Mouse (Mus musculus): ENCODE measurements at regions not wholly inside any gene's neighbourhood (a gene's known extent, or its start where the extent isn't known, plus 50 kb on each side); places are given as distances from the start of the nearest gene placed in this dataset.

DNA sequence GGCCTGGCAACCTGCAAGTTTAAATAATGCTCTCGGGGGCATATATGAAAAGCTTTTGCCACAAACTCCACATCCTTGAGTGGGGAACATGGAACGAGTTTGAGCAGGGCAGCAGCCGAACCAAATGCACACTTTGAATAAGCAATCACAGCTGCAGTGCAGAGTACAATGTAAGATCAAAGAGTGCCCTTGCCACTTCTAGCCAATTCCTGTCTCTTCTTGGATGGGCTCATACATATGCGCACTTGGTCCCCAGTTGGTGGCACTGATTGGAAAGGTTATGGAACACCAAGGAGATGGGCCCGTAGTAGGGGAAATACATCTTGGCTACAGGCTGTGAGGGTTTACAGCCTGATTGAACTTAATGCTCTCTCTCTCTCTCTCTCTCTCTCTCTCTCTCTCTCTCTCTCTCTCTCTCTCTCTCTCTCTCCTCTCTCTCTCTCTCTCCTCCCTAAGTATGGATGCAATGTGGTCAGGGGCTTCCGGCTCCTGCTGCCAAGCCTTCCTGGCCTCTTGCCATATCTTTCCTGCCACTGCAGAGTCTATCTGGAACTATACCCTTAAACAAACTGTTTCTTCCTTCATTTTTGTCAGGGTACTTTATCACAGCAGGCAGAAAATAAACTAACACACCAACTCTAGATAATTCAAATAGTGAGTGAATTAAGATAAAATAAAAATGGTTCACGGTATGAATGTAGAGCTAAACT is 88.6 kb upstream of the Mbnl3 start:
- DNase-seq (ENCODE audit: low spot score) = peak; percentile 1

DNA sequence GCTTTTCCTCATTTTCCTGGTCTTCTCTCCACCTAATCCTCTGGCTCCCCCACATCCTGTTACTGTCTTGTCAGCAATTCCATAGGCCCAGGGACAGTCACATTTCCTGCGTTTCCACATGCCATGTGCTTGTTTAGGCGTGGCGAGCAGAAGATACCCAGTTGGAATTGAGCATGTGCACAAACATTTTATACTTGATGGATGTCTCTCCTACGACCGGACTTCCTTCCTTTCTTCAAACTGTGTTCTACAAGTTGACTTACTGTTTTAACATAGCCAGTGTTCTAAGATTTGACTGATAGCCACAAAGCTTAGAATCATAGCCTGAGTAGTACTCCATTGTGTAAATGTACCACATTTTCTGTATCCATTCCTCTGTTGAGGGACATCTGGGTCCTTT is 86.0 kb upstream of the Mbnl3 start:
- ATAC-seq (no peak), DNase-seq (ENCODE audit: low spot score) (no peak)
- no peak overlapping the region for H3K27ac ChIP-seq (ENCODE audit: low read depth, low read length)
- no peaks in the 10 kb centered on the region for H3K36me3 ChIP-seq (ENCODE audit: control insufficient read depth, insufficient read depth, low read length)
- no peaks in the 10 kb centered on the region for H3K4me1 ChIP-seq (ENCODE audit: control insufficient read depth, insufficient read depth, low read length)
- no peak overlapping the region for H3K4me2 ChIP-seq (ENCODE audit: low read length)
- no peak overlapping the region for H3K4me3 ChIP-seq (ENCODE audit: low read depth, low read length)
- no peaks in the 10 kb centered on the region for H3K9me3 ChIP-seq (replicated peaks; ENCODE audit: control insufficient read depth, low read length)
- 93% methylated on average over 5 of the region's 5 CpGs for WGBS
- no peak overlapping the region for H3K9ac ChIP-seq (ENCODE audit: low read length)
- no peaks in the 10 kb centered on the region for H3K27me3 ChIP-seq (replicated peaks; ENCODE audit: control insufficient read depth, insufficient read depth, low read length)

More for the DNA sequence above, 88.6 kb upstream of the Mbnl3 start:
- no peaks in the 10 kb centered on the region for H3K4me1 ChIP-seq (ENCODE audit: control insufficient read depth, insufficient read depth, low read length)
- no peak overlapping the region for H3K9ac ChIP-seq (ENCODE audit: low read length)
- no peak for ATAC-seq
- WGBS = 76% methylated on average over 7 of the region's 7 CpGs
- no peaks in the 10 kb centered on the region for H3K9me3 ChIP-seq (replicated peaks; ENCODE audit: control insufficient read depth, low read length)
- no peaks in the 10 kb centered on the region for H3K36me3 ChIP-seq (ENCODE audit: control insufficient read depth, insufficient read depth, low read length)
- H3K4me3 ChIP-seq (ENCODE audit: low read depth, low read length) = no peak overlapping the region
- H3K4me2 ChIP-seq (ENCODE audit: low read length) = no peak overlapping the region
- H3K27ac ChIP-seq (ENCODE audit: low read depth, low read length) = no peak overlapping the region
- H3K27me3 ChIP-seq (replicated peaks; ENCODE audit: control insufficient read depth, insufficient read depth, low read length) = no peaks in the 10 kb centered on the region

DNA sequence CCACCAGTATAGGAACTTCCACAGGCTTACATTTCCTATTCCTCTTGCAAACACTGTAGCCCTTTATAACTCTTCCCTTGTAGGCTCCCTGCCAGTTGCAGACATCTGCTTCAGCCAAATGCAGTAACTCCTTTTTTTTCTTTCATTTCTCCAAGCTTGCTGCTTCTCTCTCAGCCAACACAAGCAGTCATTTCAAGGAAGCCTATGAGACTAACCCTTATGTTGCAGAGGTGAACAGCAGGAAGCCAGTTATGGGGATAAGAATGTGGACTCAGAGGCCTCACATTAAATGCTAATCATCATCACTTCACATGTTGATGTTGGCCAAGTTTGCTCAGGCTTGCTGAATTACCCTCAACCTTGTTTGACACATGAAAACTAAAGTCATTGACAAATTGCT is 71.9 kb upstream of the Mbnl3 start:
- Histone ChIP-seq H3K4me3 (ENCODE audit: low read depth, low read length) (no peak overlapping the region), H3K9me3 (replicated peaks; ENCODE audit: control insufficient read depth, low read length) (no peaks in the 10 kb centered on the region), H3K27me3 (replicated peaks; ENCODE audit: control insufficient read depth, insufficient read depth, low read length) (no peaks in the 10 kb centered on the region), H3K4me1 (ENCODE audit: control insufficient read depth, insufficient read depth, low read length) (no peaks in the 10 kb centered on the region), H3K9ac (ENCODE audit: low read length) (no peak overlapping the region), H3K36me3 (ENCODE audit: control insufficient read depth, insufficient read depth, low read length) (no peaks in the 10 kb centered on the region), H3K4me2 (ENCODE audit: low read length) (no peak overlapping the region), H3K27ac (ENCODE audit: low read depth, low read length) (no peak overlapping the region)
- ATAC-seq (no peak), DNase-seq (ENCODE audit: low spot score) (peak; percentile 11)

DNA sequence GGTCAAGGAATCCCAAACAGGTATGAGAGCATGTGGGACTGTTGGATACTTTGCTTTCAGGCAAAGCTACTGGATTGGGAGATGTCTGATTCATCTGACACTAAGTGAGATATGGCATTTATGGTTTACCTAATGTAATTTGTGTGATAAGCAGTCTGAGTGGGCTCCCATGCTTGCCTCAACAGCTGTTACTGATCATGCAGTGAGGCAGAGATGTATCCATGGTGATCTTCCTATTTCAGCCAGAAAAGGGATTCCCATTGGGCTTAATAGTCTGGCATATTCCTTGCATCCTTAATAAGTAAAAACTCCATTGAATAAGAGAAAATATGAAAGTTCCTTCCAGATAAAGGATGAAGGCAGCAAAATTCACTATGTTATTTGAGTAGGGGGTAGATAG is 58.4 kb upstream of the Mbnl3 start:
- H3K4me2 ChIP-seq (ENCODE audit: low read length) = no peak overlapping the region
- no peak overlapping the region for H3K4me3 ChIP-seq (ENCODE audit: low read depth, low read length)
- no peaks in the 10 kb centered on the region for H3K4me1 ChIP-seq (ENCODE audit: control insufficient read depth, insufficient read depth, low read length)
- no peak for ATAC-seq
- H3K36me3 ChIP-seq (ENCODE audit: control insufficient read depth, insufficient read depth, low read length) = no peaks in the 10 kb centered on the region
- H3K9me3 ChIP-seq (replicated peaks; ENCODE audit: control insufficient read depth, low read length) = no peaks in the 10 kb centered on the region
- no peak overlapping the region for H3K27ac ChIP-seq (ENCODE audit: low read depth, low read length)
- no peak for DNase-seq (ENCODE audit: low spot score)
- no peaks in the 10 kb centered on the region for H3K27me3 ChIP-seq (replicated peaks; ENCODE audit: control insufficient read depth, insufficient read depth, low read length)
- H3K9ac ChIP-seq (ENCODE audit: low read length) = no peak overlapping the region
